Mouse (Mus musculus): ENCODE results near the gene Ldlrad3.

- TF ChIP-seq GABPA (IDR thresholded peaks at IDR 0.05; ENCODE audit: low read depth, low read length) = no peak
- no peak for TF ChIP-seq SMC3 (IDR thresholded peaks at IDR 0.05; ENCODE audit: low read depth, low read length)
These were observed 29.2 kb downstream of the Ldlrad3 start for GRCm38 (mm10) chr2:102157010-102157409.
